Mouse (Mus musculus): ENCODE data around the gene Rc3h2. TPM values are rescaled to one million over a fixed set of nuclear protein-coding genes. Genes with fewer than 3 reads are reported as not detected.

The Rc3h2 gene
- total RNA-seq, 1 experiment = 41.5 TPM

GRCm38 (mm10) chr2:37376018-37376417, 46.7 kb downstream of the Rc3h2 start:
- H3K9me3 ChIP-seq (ENCODE audit: control insufficient read depth, insufficient read depth, low read depth, low read length) = no peaks in the 10 kb centered on the region
- no peak overlapping the region for H3K4me3 ChIP-seq (ENCODE audit: insufficient read depth in 1 of 2, low read depth in 1 of 2, low read length in 2 of 2, poor library complexity in 1 of 2, severe bottlenecking in 1 of 2)
- no peak overlapping the region for H3K9ac ChIP-seq (ENCODE audit: insufficient read depth, low read depth, low read length, poor library complexity, severe bottlenecking)
- TF ChIP-seq CHD2 (IDR thresholded peaks at IDR 0.05; ENCODE audit: low read depth, low read length) (no peak), ZC3H11A (IDR thresholded peaks at IDR 0.05; ENCODE audit: borderline replicate concordance, low read depth, low read length) (no peak), MAFK (IDR thresholded peaks at IDR 0.05; ENCODE audit: insufficient read depth, low read depth, low read length) (no peak), ZNF384 (IDR thresholded peaks at IDR 0.05; ENCODE audit: low read depth, low read length) (no peak), HCFC1 (IDR thresholded peaks at IDR 0.05; ENCODE audit: borderline replicate concordance, insufficient read depth, low read length) (no peak)
- in situ Hi-C loops (cut with MboI; ENCODE audit: low sequenced_read_pairs in 2 of 2, unreplicated experiment in 2 of 2) = no loop called here
- no peak overlapping the region for H3K27ac ChIP-seq (ENCODE audit: insufficient read depth, low read depth, low read length, poor library complexity, severe bottlenecking)
- H3K36me3 ChIP-seq (ENCODE audit: control insufficient read depth, insufficient read depth, low read length, poor library complexity, severe bottlenecking) = peaks cover 6% of the 10 kb centered on the region
- DNase-seq (ENCODE audit: low read depth, low spot score) = no peak
- H3K4me1 ChIP-seq (ENCODE audit: control insufficient read depth in 2 of 2, insufficient read depth in 2 of 2, low read length in 2 of 2, poor library complexity in 1 of 2) = no peaks in the 10 kb centered on the region

DNA sequence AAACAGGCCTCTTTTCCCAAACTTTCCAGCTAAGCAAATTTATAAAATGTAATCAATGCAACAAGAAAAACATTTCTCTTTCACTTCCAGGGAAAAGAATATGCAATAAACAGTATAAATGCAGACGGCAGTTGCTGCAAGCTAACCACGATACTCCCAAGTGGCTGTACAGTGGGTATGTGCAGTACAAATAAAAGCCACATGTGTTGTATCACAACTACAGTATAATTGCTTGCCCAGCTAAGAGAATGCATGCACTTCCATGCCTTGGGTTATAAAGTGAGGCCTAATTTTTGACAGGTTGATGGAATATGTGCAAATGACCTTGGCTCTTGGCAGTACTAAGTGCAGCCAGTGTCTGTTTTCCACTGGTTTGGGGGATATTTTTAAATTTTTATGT, 52.1 kb downstream of the Rc3h2 start:
- TF ChIP-seq HCFC1 (IDR thresholded peaks at IDR 0.05; ENCODE audit: borderline replicate concordance, insufficient read depth, low read length) (no peak), CHD2 (IDR thresholded peaks at IDR 0.05; ENCODE audit: low read depth, low read length) (no peak), ZC3H11A (IDR thresholded peaks at IDR 0.05; ENCODE audit: borderline replicate concordance, low read depth, low read length) (no peak), ZNF384 (IDR thresholded peaks at IDR 0.05; ENCODE audit: low read depth, low read length) (no peak), MAFK (IDR thresholded peaks at IDR 0.05; ENCODE audit: insufficient read depth, low read depth, low read length) (no peak)
- Histone ChIP-seq H3K4me1 (ENCODE audit: control insufficient read depth in 2 of 2, insufficient read depth in 2 of 2, low read length in 2 of 2, poor library complexity in 1 of 2) (no peaks in the 10 kb centered on the region), H3K27ac (ENCODE audit: insufficient read depth, low read depth, low read length, poor library complexity, severe bottlenecking) (no peak overlapping the region), H3K4me3 (ENCODE audit: insufficient read depth in 1 of 2, low read depth in 1 of 2, low read length in 2 of 2, poor library complexity in 1 of 2, severe bottlenecking in 1 of 2) (no peak overlapping the region), H3K36me3 (ENCODE audit: control insufficient read depth, insufficient read depth, low read length, poor library complexity, severe bottlenecking) (peaks cover 4% of the 10 kb centered on the region; the same call in 1 of the 2 replicates), H3K9me3 (ENCODE audit: control insufficient read depth, insufficient read depth, low read depth, low read length) (no peaks in the 10 kb centered on the region), H3K9ac (ENCODE audit: insufficient read depth, low read depth, low read length, poor library complexity, severe bottlenecking) (no peak overlapping the region)
- in situ Hi-C loops (cut with MboI; ENCODE audit: low sequenced_read_pairs in 2 of 2, unreplicated experiment in 2 of 2) = no loop called here
- no peak for DNase-seq (ENCODE audit: low read depth, low spot score)

DNA sequence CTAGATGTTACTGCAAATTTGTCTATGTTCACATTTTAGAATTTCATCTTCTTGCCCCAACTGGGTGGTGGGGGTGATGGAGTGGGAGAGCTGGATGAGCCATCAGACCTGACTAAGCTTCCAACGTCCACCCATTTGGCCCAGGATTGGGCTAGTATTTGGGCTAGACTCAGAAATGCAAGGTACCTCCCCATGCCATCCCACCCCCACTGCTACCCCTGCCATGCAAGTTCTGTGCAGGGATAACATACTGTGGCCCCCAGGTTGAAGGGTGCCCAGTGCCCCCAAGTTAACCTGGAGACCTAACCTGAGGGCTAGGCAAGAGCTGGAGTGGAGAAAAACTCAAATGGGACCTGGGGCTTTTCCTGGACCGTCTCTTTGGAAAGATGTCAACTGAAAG, 62.8 kb downstream of the Rc3h2 start:
- TF ChIP-seq CHD2 (IDR thresholded peaks at IDR 0.05; ENCODE audit: low read depth, low read length) (no peak), HCFC1 (IDR thresholded peaks at IDR 0.05; ENCODE audit: borderline replicate concordance, insufficient read depth, low read length) (no peak), ZC3H11A (IDR thresholded peaks at IDR 0.05; ENCODE audit: borderline replicate concordance, low read depth, low read length) (no peak), MAFK (IDR thresholded peaks at IDR 0.05; ENCODE audit: insufficient read depth, low read depth, low read length) (no peak), ZNF384 (IDR thresholded peaks at IDR 0.05; ENCODE audit: low read depth, low read length) (no peak)
- no peak for DNase-seq (ENCODE audit: low read depth, low spot score)
- H3K27ac ChIP-seq (ENCODE audit: insufficient read depth, low read depth, low read length, poor library complexity, severe bottlenecking) = peak overlapping the region; percentile 94; the same call in 1 of the 2 replicates
- H3K4me1 ChIP-seq (ENCODE audit: control insufficient read depth in 2 of 2, insufficient read depth in 2 of 2, low read length in 2 of 2, poor library complexity in 1 of 2) = peaks cover 0 to 2% of the 10 kb centered on the region in 2 experiments; a peak in 1 of 4 replicates
- H3K9me3 ChIP-seq (ENCODE audit: control insufficient read depth, insufficient read depth, low read depth, low read length) = no peaks in the 10 kb centered on the region
- H3K36me3 ChIP-seq (ENCODE audit: control insufficient read depth, insufficient read depth, low read length, poor library complexity, severe bottlenecking) = peaks cover 9% of the 10 kb centered on the region
- in situ Hi-C loops (cut with MboI; ENCODE audit: low sequenced_read_pairs in 2 of 2, unreplicated experiment in 2 of 2) = no loop called here
- peak overlapping the region in 1 of 2 experiments; percentile 82; a peak in 2 of 4 replicates for H3K4me3 ChIP-seq (ENCODE audit: insufficient read depth in 1 of 2, low read depth in 1 of 2, low read length in 2 of 2, poor library complexity in 1 of 2, severe bottlenecking in 1 of 2)
- peak overlapping the region; percentile 40; the same call in 1 of the 2 replicates for H3K9ac ChIP-seq (ENCODE audit: insufficient read depth, low read depth, low read length, poor library complexity, severe bottlenecking)

- peak within 1 kb of the TSS; percentile 96 for H3K27ac ChIP-seq (ENCODE audit: insufficient read depth, low read depth, low read length, poor library complexity, severe bottlenecking)
- peak; percentile 52; the same call in 1 of the 2 replicates for TF ChIP-seq HCFC1 (IDR thresholded peaks at IDR 0.05; ENCODE audit: borderline replicate concordance, insufficient read depth, low read length)
- no peak for TF ChIP-seq ZC3H11A (IDR thresholded peaks at IDR 0.05; ENCODE audit: borderline replicate concordance, low read depth, low read length)
- H3K9ac ChIP-seq (ENCODE audit: insufficient read depth, low read depth, low read length, poor library complexity, severe bottlenecking) = peak within 1 kb of the TSS; percentile 79
- peaks cover 0 to 2% of the 10 kb centered on the region in 2 experiments; a peak in 1 of 4 replicates for H3K4me1 ChIP-seq (ENCODE audit: control insufficient read depth in 2 of 2, insufficient read depth in 2 of 2, low read length in 2 of 2, poor library complexity in 1 of 2)
- peak within 1 kb of the TSS; percentile 80 to 82 for H3K4me3 ChIP-seq (ENCODE audit: insufficient read depth in 1 of 2, low read depth in 1 of 2, low read length in 2 of 2, poor library complexity in 1 of 2, severe bottlenecking in 1 of 2)
- in situ Hi-C loops (cut with MboI; ENCODE audit: low sequenced_read_pairs in 2 of 2, unreplicated experiment in 2 of 2) = no loop called here
- H3K9me3 ChIP-seq (ENCODE audit: control insufficient read depth, insufficient read depth, low read depth, low read length) = no peaks in the 10 kb centered on the region
- peak; percentile 100 for DNase-seq (ENCODE audit: low read depth, low spot score)
- H3K36me3 ChIP-seq (ENCODE audit: control insufficient read depth, insufficient read depth, low read length, poor library complexity, severe bottlenecking) = peaks cover 13% of the 10 kb centered on the region
Measured at GRCm38 (mm10) chr2:37358633-37359540, 63.8 kb downstream of the Rc3h2 start, which contains the start of gene Pdcl. Pdcl (minus strand) TSS chr2:37359332.

Measured in ES-E14 (cell line).